Mouse (Mus musculus) MEL (cell line): ENCODE measurements around the gene Hoxd11. TPM values are rescaled to one million over a fixed set of nuclear protein-coding genes. Genes with fewer than 3 reads are reported as not detected.

Experiments
- DNase-seq: peaks from one replicate; pipeline ENCODE4 v3.0.0; 2011; ENCODE audit warnings: low read depth, low spot score
- H3K27ac ChIP-seq: 2 replicates; pipeline ENCODE4 v1.5.1; 2012; ENCODE audit warnings: low read depth, mild to moderate bottlenecking, control low read depth, low read length, moderate library complexity; ENCODE audit not compliant: control insufficient read depth
- H3K27me3 ChIP-seq, 2 experiments: fragments of 150-350 bp in 1 of 2; sonication (generic) in 1 of 2; 2 replicates each; pipeline ENCODE4 v1.6.1; 2012; ENCODE audit warnings: low read length in 2 of 2, mild to moderate bottlenecking in 2 of 2, improper control_type of control experiment in 1 of 2, moderate library complexity in 1 of 2; ENCODE audit not compliant: insufficient read depth in 2 of 2, control insufficient read depth in 1 of 2
- H3K36me3 ChIP-seq, 2 experiments: 2 replicates each; pipeline ENCODE4 v1.6.1; 2012 to 2014; ENCODE audit warnings: low read length in 2 of 2, improper control_type of control experiment in 1 of 2, inconsistent platforms in 1 of 2, mild to moderate bottlenecking in 1 of 2; ENCODE audit not compliant: insufficient read depth in 2 of 2, control insufficient read depth in 1 of 2
- H3K4me1 ChIP-seq, 2 experiments: fragments of 150-350 bp in 1 of 2; sonication (generic) in 1 of 2; 2 replicates each; pipeline ENCODE4 v1.6.1; 2012; ENCODE audit warnings: low read length in 2 of 2, improper control_type of control experiment in 1 of 2, mild to moderate bottlenecking in 1 of 2; ENCODE audit not compliant: insufficient read depth in 2 of 2, control insufficient read depth in 1 of 2
- H3K4me3 ChIP-seq, 2 experiments: fragments of 150-350 bp in 1 of 2; sonication (generic) in 1 of 2; 2 replicates each; pipeline ENCODE4 v1.5.1; 2012; ENCODE audit warnings: low read depth in 2 of 2, low read length in 2 of 2, mild to moderate bottlenecking in 2 of 2, moderate library complexity in 2 of 2, control low read depth in 1 of 2, improper control_type of control experiment in 1 of 2; ENCODE audit not compliant: control insufficient read depth in 1 of 2, insufficient read depth in 1 of 2
- H3K79me2 ChIP-seq: 2 replicates; pipeline ENCODE4 v1.6.1; 2012; ENCODE audit warnings: mild to moderate bottlenecking, low read length, moderate library complexity; ENCODE audit not compliant: control insufficient read depth, poor library complexity, insufficient read depth
- H3K9ac ChIP-seq: 2 replicates; pipeline ENCODE4 v1.6.1; 2012; ENCODE audit warnings: low read depth, mild to moderate bottlenecking, control low read depth, low read length, moderate library complexity; ENCODE audit not compliant: control insufficient read depth, poor library complexity, severe bottlenecking
- H3K9me3 ChIP-seq: fragments of 150-350 bp; sonication (generic); replicated peaks from 2 replicates; pipeline ENCODE4 v1.6.1; 2012; ENCODE audit warnings: mild to moderate bottlenecking, low read length, improper control_type of control experiment, moderate library complexity; ENCODE audit not compliant: insufficient read depth
- BHLHE40 ChIP-seq: IDR thresholded peaks from 2 replicates; pipeline ENCODE4 v1.6.1; 2012; ENCODE audit warnings: low read depth, mild to moderate bottlenecking, inconsistent platforms, low read length, improper control_type of control experiment, borderline replicate concordance
- CHD1 ChIP-seq: IDR thresholded peaks from 2 replicates; pipeline ENCODE4 v1.6.1; 2012; ENCODE audit warnings: low read depth, mild to moderate bottlenecking, inconsistent platforms, low read length, improper control_type of control experiment
- CHD2 ChIP-seq: IDR thresholded peaks from 2 replicates; pipeline ENCODE4 v1.6.1; 2011; ENCODE audit warnings: low read length, improper control_type of control experiment
- ELF1 ChIP-seq: IDR thresholded peaks from 2 replicates; pipeline ENCODE4 v1.6.1; 2014; ENCODE audit warnings: low read depth, mild to moderate bottlenecking, inconsistent platforms, low read length, improper control_type of control experiment, moderate library complexity
- ETS1 ChIP-seq: IDR thresholded peaks from 2 replicates; pipeline ENCODE4 v1.6.1; 2012; ENCODE audit warnings: low read depth, mild to moderate bottlenecking, inconsistent platforms, low read length, improper control_type of control experiment, moderate library complexity
- GABPA ChIP-seq: IDR thresholded peaks from 2 replicates; pipeline ENCODE4 v1.6.1; 2012; ENCODE audit warnings: low read depth, mild to moderate bottlenecking, inconsistent platforms, low read length, improper control_type of control experiment, moderate library complexity
- JUND ChIP-seq: IDR thresholded peaks from 2 replicates; pipeline ENCODE4 v1.6.1; 2011; ENCODE audit warnings: low read depth, mild to moderate bottlenecking, improper control_type of control experiment, low read length
- KAT2A ChIP-seq: conservative IDR thresholded peaks from 2 replicates; pipeline ENCODE4 v1.6.1; 2012; ENCODE audit warnings: low read depth, low read length, improper control_type of control experiment, inconsistent platforms
- MAFK ChIP-seq: IDR thresholded peaks from 2 replicates; pipeline ENCODE4 v1.6.1; 2011; ENCODE audit warnings: low read depth, mild to moderate bottlenecking, low read length, improper control_type of control experiment, borderline replicate concordance
- MEF2A ChIP-seq: IDR thresholded peaks from 2 replicates; pipeline ENCODE4 v1.6.1; 2014; ENCODE audit warnings: low read depth, mild to moderate bottlenecking, inconsistent platforms, low read length, improper control_type of control experiment; ENCODE audit not compliant: poor library complexity, insufficient replicate concordance, severe bottlenecking; ENCODE audit errors: extremely low read depth
- MYB ChIP-seq: IDR thresholded peaks from 2 replicates; pipeline ENCODE4 v1.6.1; 2011; ENCODE audit warnings: mild to moderate bottlenecking, low read depth, low read length, improper control_type of control experiment
- NELFE ChIP-seq: IDR thresholded peaks from 2 replicates; pipeline ENCODE4 v1.6.1; 2011; ENCODE audit warnings: low read depth, low read length, improper control_type of control experiment
- POLR2A ChIP-seq, 2 experiments: IDR thresholded peaks; 2 replicates each; pipeline ENCODE4 v1.6.1; 2011 to 2012; ENCODE audit warnings: low read length in 2 of 2, mild to moderate bottlenecking in 2 of 2, control low read depth in 1 of 2, improper control_type of control experiment in 1 of 2, low read depth in 1 of 2, moderate library complexity in 1 of 2; ENCODE audit not compliant: control insufficient read depth in 1 of 2, insufficient read depth in 1 of 2, poor library complexity in 1 of 2
- POLR2AphosphoS5 ChIP-seq: IDR thresholded peaks from 2 replicates; pipeline ENCODE4 v1.6.1; 2012; ENCODE audit warnings: low read depth, borderline replicate concordance, mild to moderate bottlenecking, inconsistent platforms, low read length, moderate library complexity, mixed read lengths
- RAD21 ChIP-seq: IDR thresholded peaks from 2 replicates; pipeline ENCODE4 v1.6.1; 2011; ENCODE audit warnings: mild to moderate bottlenecking, low read depth, low read length, improper control_type of control experiment
- RCOR1 ChIP-seq: IDR thresholded peaks from 2 replicates; pipeline ENCODE4 v1.6.1; 2012; ENCODE audit warnings: low read depth, mild to moderate bottlenecking, inconsistent platforms, low read length, improper control_type of control experiment
- SIN3A ChIP-seq: IDR thresholded peaks from 2 replicates; pipeline ENCODE4 v1.6.1; 2012; ENCODE audit warnings: low read length, improper control_type of control experiment, inconsistent platforms
- TAL1 ChIP-seq: IDR thresholded peaks from 2 replicates; pipeline ENCODE4 v1.6.1; 2012; ENCODE audit warnings: mild to moderate bottlenecking, inconsistent platforms, low read length, moderate library complexity, mixed read lengths
- TCF12 ChIP-seq: IDR thresholded peaks from 2 replicates; pipeline ENCODE4 v1.6.1; 2014; ENCODE audit warnings: low read depth, mild to moderate bottlenecking, inconsistent platforms, low read length, improper control_type of control experiment, moderate library complexity
- USF1 ChIP-seq: IDR thresholded peaks from 2 replicates; pipeline ENCODE4 v1.6.1; 2014; ENCODE audit warnings: low read depth, mild to moderate bottlenecking, inconsistent platforms, low read length, improper control_type of control experiment, moderate library complexity
- ZC3H11A ChIP-seq: IDR thresholded peaks from 2 replicates; pipeline ENCODE4 v1.6.1; 2012; ENCODE audit warnings: low read depth, mild to moderate bottlenecking, inconsistent platforms, low read length, improper control_type of control experiment
- ZKSCAN1 ChIP-seq: IDR thresholded peaks from 2 replicates; pipeline ENCODE4 v1.6.1; 2012; ENCODE audit warnings: low read depth, mild to moderate bottlenecking, inconsistent platforms, low read length, improper control_type of control experiment, moderate library complexity
- polyA plus RNA-seq, 2 experiments: library from polyadenylated mRNA; stranded (reverse) in 1 of 2; unstranded in 1 of 2; fragments of >175 nt in 1 of 2; fragments of >200 nt in 1 of 2; gene quantifications; 2 replicates each; pipeline versions ENCODE4 v1.2.1 to v1.2.4; 2012; ENCODE audit warnings: low replicate concordance in 2 of 2, low read depth in 1 of 2; ENCODE audit not compliant: insufficient read length in 2 of 2, insufficient read depth in 1 of 2, missing spikeins in 1 of 2
- total RNA-seq: library from RNA; depleted of rRNA; stranded (reverse); fragments of 300-350 nt; gene quantifications from 2 replicates; pipeline ENCODE4 v1.2.3, GENCODE M21; 2012

Hoxd11 gene
- total and polyA plus RNA-seq, 3 experiments = not detected

DNA sequence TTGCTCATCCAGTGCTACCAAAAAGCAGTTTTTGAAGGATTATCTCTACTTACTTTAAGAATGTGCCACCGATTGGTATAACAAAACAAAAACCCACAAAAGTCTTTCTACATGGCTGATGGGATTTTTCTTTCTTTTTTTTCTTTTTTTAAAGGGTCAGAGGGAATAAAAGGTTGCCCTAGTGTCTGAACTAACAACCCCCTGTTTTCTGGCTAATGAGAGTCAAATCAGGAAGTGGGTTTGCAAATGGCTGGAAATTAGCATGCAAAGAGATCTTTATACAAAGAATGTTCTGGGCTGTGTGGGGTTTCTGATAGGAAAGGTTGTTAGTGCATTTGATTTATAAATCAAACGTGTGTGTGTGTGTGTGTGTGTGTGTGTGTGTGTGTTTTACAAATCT lies 41.0 kb downstream of the Hoxd11 start:
- Histone ChIP-seq H3K79me2 (no peaks in the 10 kb centered on the region), H3K4me1 (no peaks in the 10 kb centered on the region), H3K27me3 (no peaks in the 10 kb centered on the region; a peak in 1 of 4 replicates), H3K9ac (no peak overlapping the region), H3K4me3 (no peak overlapping the region), H3K27ac (no peak overlapping the region), H3K36me3 (no peaks in the 10 kb centered on the region)
- DNase-seq = no peak
- TF ChIP-seq BHLHE40 = no peak
- TF ChIP-seq ETS1 = no peak
- TF ChIP-seq NELFE = no peak
- no peak for TF ChIP-seq TAL1
- no peak for TF ChIP-seq POLR2A (IDR thresholded peaks at IDR 0.05; ENCODE audit: control insufficient read depth in 1 of 2, insufficient read depth in 1 of 2, low read depth in 1 of 2, low read length in 2 of 2, poor library complexity in 1 of 2)
- no peak for TF ChIP-seq KAT2A
- TF ChIP-seq CHD1 = no peak
- TF ChIP-seq MEF2A = no peak
- TF ChIP-seq ELF1 = no peak
- no peak for TF ChIP-seq USF1
- no peak for TF ChIP-seq ZKSCAN1
- no peak for TF ChIP-seq RAD21
- TF ChIP-seq RCOR1 = no peak
- TF ChIP-seq ZC3H11A = no peak
- TF ChIP-seq, all 39 proteins: peak for 0
- H3K9me3 ChIP-seq = no peaks in the 10 kb centered on the region

DNA sequence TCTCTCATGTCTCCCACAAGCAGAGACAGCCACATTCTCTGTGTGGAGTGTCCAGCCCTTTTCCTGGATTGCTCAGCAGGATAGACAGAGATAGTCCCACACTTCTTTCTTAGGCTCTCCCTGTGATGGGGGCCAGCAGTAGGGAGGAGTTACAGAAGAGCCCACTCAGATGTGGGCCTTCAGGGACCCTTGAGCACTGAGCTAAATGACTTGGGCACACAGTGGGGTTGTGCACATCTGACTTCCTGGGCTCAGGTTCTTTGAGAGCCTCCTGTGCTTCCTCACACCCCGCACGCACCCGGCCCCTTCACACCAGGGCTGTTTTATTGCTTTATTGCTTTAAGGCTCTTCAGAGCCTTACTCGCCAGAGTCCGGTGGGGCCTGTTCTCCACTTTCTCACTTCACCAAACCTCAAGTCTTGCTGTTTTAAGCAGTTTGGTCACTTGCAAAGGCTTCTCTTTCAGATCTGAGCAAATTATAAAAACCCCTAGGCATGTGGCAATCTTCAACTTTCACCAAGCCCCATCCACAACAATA lies 41.7 kb downstream of the Hoxd11 start:
- no peak overlapping the region for H3K27ac ChIP-seq
- no peaks in the 10 kb centered on the region for H3K79me2 ChIP-seq
- DNase-seq = no peak
- no peaks in the 10 kb centered on the region for H3K36me3 ChIP-seq
- H3K9me3 ChIP-seq = no peaks in the 10 kb centered on the region
- H3K4me3 ChIP-seq = no peak overlapping the region
- no peaks in the 10 kb centered on the region for H3K4me1 ChIP-seq
- no peaks in the 10 kb centered on the region; a peak in 1 of 4 replicates for H3K27me3 ChIP-seq
- no peak overlapping the region for H3K9ac ChIP-seq
- TF ChIP-seq MYB (no peak), JUND (no peak), USF1 (no peak), TCF12 (no peak), ELF1 (no peak), TAL1 (no peak), CHD2 (no peak), POLR2AphosphoS5 (no peak), SIN3A (no peak), MAFK (no peak), RCOR1 (no peak), GABPA (no peak)
- TF ChIP-seq, all 39 proteins: peak for 0
